Mouse (Mus musculus): ENCODE data around the gene Mfsd8.
A peak's percentile ranks its signal among the peaks of the same experiment; 100 is the strongest.
"Not testable (repeated sequence)": the region's sequence is repeated elsewhere in the genome, so short reads cannot be mapped to it uniquely, and the experiment has no call there.

Mfsd8 gene

DNA sequence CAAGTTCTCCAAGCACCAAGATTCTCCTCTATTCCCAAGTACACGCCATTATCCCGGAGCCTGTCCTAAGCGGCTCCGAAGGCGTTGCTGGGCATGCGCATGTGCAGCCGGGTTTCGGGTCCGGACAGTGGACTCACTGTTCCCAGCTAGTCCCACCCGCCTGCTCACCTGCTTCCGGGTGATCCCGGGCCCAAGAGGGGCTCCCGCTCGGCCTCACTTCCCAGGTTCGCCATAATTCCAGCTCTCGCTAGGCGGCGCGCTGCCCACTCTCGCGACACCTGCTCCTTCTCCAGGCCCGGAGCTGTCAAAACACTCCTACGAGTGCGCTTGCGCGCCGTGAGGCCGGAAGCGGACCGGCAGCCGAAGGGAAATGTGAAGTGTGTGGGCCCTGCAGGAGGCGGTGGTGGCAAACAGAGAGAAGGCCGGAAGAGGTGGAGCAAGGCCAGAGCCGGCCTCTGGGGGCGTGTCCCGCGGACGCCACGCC, at the start of gene Mfsd8:
TSS of gene Mfsd8 (minus strand) at position 414 of the 484 bp plus-strand sequence.
- peak; percentile 99 for DNase-seq

- not testable (repeated sequence) for DNase-seq
Observed at GRCm38 (mm10) chr3:40894336-40894735, 47.6 kb upstream of the Mfsd8 start.

DNA sequence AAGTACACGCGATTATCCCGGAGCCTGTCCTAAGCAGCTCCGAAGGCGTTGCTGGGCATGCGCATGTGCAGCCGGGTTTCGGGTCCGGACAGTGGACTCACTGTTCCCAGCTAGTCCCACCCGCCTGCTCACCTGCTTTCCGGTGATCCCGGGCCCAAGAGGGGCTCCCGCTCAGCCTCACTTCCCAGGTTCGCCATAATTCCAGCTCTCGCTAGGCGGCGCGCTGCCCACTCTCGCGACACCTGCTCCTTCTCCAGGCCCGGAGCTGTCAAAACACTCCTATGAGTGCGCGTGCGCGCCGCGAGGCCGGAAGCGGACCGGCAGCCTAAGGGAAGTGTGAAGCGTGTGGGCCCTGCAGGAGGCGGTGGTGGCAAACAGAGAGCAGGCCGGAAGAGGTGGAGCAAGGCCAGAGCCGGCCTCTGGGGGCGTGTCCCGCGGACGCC, 47.2 kb upstream of the Mfsd8 start:
- DNase-seq: peak; percentile 100

DNA sequence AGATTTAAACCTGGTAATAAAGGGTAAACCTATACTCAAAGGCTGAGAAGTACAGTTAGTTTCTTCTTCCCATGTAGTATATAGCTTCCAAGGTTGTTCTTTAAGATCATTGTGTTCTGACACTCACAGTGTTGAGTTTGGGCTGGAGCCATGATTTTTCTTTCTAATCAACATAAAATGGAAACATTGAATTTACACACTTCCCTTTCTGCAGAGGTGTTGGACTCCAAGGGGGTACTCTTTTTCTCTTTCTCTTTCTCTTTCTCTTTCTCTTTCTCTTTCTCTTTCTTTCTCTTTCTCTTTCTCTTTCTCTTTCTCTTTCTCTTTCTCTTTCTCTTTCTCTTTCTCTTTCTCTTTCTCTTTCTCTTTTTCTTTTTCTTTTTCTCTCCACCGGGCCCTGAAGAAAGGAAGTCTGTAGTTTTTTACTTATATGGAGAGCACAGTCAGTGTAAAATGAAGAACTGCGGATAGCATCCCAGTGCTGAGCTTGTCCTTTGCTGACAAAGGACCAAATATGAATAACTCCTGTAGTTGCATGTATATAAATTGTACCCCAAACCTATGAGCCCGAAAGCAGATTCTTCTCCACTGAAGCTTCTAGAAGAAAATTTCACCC, 6.5 kb upstream of the Mfsd8 start:
- DNase-seq: not testable (repeated sequence)

DNA sequence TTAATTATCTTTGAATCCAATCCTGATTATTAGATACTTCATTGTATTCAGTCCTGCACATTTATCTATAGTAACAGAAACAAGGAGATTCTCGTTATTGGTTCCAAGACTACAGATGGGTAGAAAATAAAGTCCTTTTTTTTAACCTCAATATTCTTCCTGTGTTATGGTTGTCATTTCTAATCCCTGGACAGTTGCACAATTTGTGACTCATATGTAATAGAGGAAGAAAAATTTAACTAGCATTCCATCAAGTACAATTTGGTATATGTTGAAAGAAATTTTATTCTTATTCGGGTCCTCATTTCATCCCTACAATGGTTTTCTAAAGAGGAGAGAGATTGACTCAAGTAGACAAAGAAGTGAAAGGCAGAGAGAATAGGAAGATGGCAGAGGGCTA, 1.2 kb upstream of the Mfsd8 start:
- DNase-seq: not testable (repeated sequence)

DNA sequence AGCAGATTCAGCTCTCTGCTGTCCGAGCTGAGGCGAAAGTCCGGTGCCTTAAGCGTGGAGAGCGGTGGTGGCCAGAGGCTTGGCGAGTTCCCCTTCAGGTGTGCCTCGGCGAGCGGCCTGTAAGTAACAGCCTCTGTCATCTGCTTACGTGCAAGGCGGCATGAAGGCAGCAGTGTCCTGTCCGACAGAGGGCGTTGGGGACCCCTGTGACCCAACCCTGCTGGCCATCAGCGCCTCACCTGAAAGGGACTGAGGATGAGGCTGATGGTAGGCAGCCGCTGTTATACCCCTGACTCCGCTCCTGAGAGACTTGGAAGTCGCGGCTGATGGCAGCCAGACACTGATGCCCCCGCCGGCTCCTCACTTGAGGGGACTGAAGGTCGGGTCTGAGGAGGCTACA, 332 bp upstream of the Mfsd8 start:
- not testable (repeated sequence) for DNase-seq

DNA sequence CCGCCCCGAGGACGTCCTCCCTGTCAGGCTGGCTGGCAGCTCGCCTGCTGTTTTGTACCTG, 101 bp upstream of the Mfsd8 start, which contains the start of gene Abhd18:
TSS of gene Abhd18 (plus strand) at position 14 of the 61 bp plus-strand sequence.
- not testable (repeated sequence) for DNase-seq

- DNase-seq: peak; percentile 7
Observed at GRCm38 (mm10) chr3:40845521-40845920, 1.2 kb downstream of the Mfsd8 start.

DNA sequence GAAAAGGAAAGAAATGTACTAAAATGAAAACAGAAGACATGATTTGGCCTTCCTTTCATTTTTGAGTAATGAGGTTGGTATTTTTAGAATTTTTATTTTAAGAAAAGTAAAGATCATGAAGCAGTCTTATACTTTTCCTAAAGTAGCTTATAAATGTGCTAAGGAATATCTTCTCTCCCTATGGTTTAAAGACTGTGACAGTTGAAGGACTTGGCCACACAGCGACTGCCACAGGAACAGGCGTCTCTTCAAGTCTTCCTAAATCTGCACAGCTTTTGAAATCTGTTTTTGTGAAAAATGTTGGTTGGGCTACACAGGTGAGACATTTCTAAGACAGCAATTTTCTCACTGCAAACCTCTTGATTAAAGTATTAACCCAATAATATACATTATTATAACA, 33.4 kb downstream of the Mfsd8 start:
- DNase-seq: no peak

DNA sequence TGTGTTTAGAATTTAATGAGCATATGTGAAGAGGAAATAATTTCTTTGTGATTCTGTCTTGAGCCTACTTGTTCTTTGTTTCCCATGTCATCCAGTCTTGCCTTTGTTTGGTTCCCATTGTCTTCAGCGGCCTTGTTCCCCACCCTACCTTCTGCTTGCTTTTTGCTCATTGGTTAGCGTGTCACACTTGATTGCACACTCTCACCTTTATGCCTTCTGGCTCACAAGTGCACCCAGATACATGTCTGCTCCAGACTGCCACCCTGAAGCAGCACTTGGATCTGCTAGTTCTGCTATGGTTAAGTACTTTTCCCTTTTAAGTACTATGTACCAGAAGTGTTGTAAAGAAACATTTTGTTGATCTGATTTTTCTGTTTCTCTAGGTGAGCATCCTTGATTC, 36.8 kb downstream of the Mfsd8 start:
- DNase-seq: no peak

GRCm38 (mm10) chr3:40808686-40809085, 38.0 kb downstream of the Mfsd8 start:
- no peak for DNase-seq

DNA sequence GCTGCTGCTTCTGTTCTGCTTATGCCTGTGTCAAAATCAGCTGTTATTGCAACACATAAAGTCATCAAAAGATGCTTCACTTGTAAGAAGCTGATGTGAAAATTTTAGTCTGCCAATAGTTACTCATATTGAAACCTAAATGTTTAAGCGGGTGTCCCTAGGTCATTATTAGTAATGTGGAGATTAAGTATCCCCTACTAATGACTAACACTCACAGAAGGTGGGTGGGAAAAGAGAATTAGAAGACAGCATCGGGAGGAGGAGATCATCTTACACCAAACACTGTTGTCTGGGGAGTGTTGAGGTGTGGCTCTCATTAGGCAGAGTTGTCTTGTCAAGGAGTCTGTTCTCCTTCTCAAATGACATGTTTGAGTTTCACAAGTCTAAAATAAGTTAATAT, 39.8 kb downstream of the Mfsd8 start:
- DNase-seq: no peak

- DNase-seq: peak; percentile 27
Observed at GRCm38 (mm10) chr3:40800373-40800823, 46.3 kb downstream of the Mfsd8 start.

DNA sequence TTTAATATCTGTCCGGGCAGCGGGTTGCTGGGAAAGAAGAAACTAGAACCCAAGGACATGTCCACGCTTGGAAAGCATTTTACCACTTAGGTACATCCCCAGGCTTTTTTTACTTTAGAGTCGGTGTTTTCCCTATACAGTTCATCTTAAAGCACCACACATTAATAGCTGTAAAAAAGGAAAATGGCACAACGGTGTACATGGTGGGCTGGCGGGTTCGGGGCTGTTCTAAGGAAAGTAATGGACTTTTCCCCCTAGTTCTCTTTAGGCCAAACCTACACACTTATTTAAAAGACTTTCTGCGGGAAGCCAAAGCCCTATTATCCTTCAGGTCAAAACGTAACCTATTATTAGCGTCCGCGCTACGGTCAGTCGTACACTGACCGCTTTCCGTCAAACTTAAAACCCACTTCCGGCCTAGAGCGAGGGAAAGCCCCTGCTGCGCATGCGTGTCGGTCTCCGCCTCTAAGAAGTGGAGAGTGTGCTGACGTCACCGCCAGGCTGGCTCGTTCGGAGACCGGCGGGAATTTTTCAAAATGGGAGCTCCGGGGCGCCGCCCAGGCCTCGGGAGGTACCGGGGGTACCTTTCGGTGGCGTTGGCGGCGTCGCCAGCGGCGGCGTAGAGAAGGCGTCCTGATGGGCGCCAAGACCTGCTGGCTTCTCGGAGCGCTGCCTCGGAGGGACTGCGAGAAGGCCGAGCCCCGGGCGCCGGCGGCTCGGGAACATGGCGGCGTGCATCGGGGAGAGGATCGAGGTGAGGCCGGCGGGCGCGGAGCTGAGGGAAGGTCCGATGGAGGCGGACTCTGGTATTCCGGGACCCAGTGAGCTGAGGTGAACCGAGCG, 46.9 kb downstream of the Mfsd8 start, which contains the start of gene Plk4:
TSS of gene Plk4 (plus strand) at position 490 of the 843 bp plus-strand sequence.
- peak; percentile 95 for DNase-seq

DNA sequence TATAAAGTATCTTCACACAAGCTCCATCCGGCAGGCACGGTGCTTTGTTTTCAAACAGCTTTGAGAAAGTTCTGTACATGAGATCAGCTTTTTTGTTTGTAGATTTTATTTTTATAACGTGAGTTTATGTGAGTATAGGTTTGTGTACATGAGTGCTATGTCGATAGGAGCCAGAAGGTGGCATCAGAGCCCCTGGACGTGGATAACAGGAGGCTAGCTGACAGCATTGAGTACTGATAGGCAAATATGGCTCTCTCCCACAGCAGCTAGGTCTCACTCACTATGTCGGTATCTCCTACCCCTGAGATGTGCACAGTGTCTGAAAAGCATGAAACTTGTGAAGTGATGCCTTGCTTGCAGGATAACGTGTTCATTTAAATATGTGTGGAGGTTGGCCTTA, 48.2 kb downstream of the Mfsd8 start:
- peak; percentile 29 for DNase-seq

GRCm38 (mm10) chr3:40798054-40798453, 48.6 kb downstream of the Mfsd8 start:
- DNase-seq: no peak

DNA sequence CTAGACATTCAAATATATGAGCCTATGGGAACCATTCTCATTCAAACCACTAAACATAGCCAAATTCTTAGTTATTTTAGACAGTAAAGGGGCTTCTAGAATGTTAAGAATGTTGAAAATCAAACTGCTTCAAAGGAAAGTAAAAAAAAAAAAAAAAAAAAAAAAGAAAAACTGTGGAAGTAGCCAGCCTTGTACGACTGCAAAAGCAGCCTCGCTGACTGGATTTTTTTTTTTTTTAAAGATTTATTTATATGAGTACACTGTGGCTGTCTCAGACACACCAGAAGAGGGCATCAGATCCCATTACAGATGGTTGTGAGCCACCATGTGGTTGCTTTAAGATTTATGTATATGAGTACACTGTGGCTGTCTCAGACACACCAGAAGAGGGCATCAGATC, 52.9 kb downstream of the Mfsd8 start:
- DNase-seq: no peak

Data from kidney, adult 11 months (tissue).